Mouse (Mus musculus): ENCODE data around the gene Prss47. TPM values are rescaled to one million over a fixed set of nuclear protein-coding genes. Genes with fewer than 3 reads are reported as not detected.

The Prss47 gene
- polyA plus RNA-seq (2015; fragmentation: Nextera tagmentation; extraction: Ambion mirVana), result not detected in 2 replicates

- WGBS, result 89% methylated on average over 9 of the region's 9 CpGs
- H3K9me3 ChIP-seq, result 0 out of 2 replicates have a peak, but pooled peaks cover 3% of the 10 kb centered on the region
- no peaks in the 10 kb centered on the region for H3K27me3 ChIP-seq
- H3K36me3 ChIP-seq, result no peaks in the 10 kb centered on the region
- no peaks in the 10 kb centered on the region for H3K4me1 ChIP-seq (replicated peaks)
- H3K27ac ChIP-seq (replicated peaks), result no peak within 1 kb of the TSS
- no peak within 1 kb of the TSS for H3K4me2 ChIP-seq
- H3K4me3 ChIP-seq, result no peak within 1 kb of the TSS
- no peak for ATAC-seq (ENCODE audit: low read depth)
- H3K9ac ChIP-seq, result no peak within 1 kb of the TSS
Observed at GRCm38 (mm10) chr13:65052660-65053059, at the start of gene Prss47. TSS of gene Prss47 (minus strand) at chr13:65052760.

- Histone ChIP-seq H3K36me3 (peaks cover 8% of the 10 kb centered on the region), H3K27me3 (no peaks in the 10 kb centered on the region), H3K4me3 (no peak overlapping the region), H3K4me1 (replicated peaks) (no peaks in the 10 kb centered on the region), H3K9ac (no peak overlapping the region), H3K4me2 (no peak overlapping the region), H3K9me3 (peaks cover 57% of the 10 kb centered on the region), H3K27ac (replicated peaks) (no peak overlapping the region)
- ATAC-seq (ENCODE audit: low read depth), result no peak
- WGBS, result 96% methylated on average over 3 of the region's 3 CpGs
Observed at GRCm38 (mm10) chr13:65101232-65101631, 48.7 kb upstream of the Prss47 start.

- Histone ChIP-seq H3K9me3 (peaks cover 54% of the 10 kb centered on the region), H3K4me2 (no peak overlapping the region), H3K27me3 (no peaks in the 10 kb centered on the region), H3K36me3 (peaks cover 8% of the 10 kb centered on the region), H3K4me3 (no peak overlapping the region), H3K9ac (no peak overlapping the region), H3K27ac (replicated peaks) (no peak overlapping the region), H3K4me1 (replicated peaks) (no peaks in the 10 kb centered on the region)
- no peak for ATAC-seq (ENCODE audit: low read depth)
- 98% methylated on average over 9 of the region's 9 CpGs for WGBS
Observed at GRCm38 (mm10) chr13:65100678-65101077, 48.1 kb upstream of the Prss47 start.

- Histone ChIP-seq H3K36me3 (peaks cover 18% of the 10 kb centered on the region), H3K4me1 (replicated peaks) (no peaks in the 10 kb centered on the region), H3K27me3 (no peaks in the 10 kb centered on the region), H3K27ac (replicated peaks) (no peak overlapping the region), H3K4me2 (no peak overlapping the region), H3K4me3 (no peak overlapping the region), H3K9ac (no peak overlapping the region), H3K9me3 (peaks cover 25% of the 10 kb centered on the region)
- ATAC-seq (ENCODE audit: low read depth), result no peak
Observed at GRCm38 (mm10) chr13:65097018-65097417, 44.5 kb upstream of the Prss47 start.

GRCm38 (mm10) chr13:65095923-65096322 is 43.4 kb upstream of the Prss47 start:
- Histone ChIP-seq H3K4me1 (replicated peaks) (no peaks in the 10 kb centered on the region), H3K27me3 (no peaks in the 10 kb centered on the region), H3K9ac (no peak overlapping the region), H3K4me3 (no peak overlapping the region), H3K27ac (replicated peaks) (no peak overlapping the region), H3K9me3 (peaks cover 17% of the 10 kb centered on the region), H3K36me3 (peaks cover 23% of the 10 kb centered on the region), H3K4me2 (no peak overlapping the region)
- no peak for ATAC-seq (ENCODE audit: low read depth)
- 91% methylated on average over 4 of the region's 4 CpGs for WGBS

- no peak overlapping the region for H3K27ac ChIP-seq (replicated peaks)
- H3K4me1 ChIP-seq (replicated peaks), result no peaks in the 10 kb centered on the region
- no peak overlapping the region for H3K9ac ChIP-seq
- no peaks in the 10 kb centered on the region for H3K27me3 ChIP-seq
- WGBS, result 91% methylated on average over 2 of the region's 2 CpGs
- no peak for ATAC-seq (ENCODE audit: low read depth)
- H3K36me3 ChIP-seq, result peaks cover 45% of the 10 kb centered on the region
- H3K4me2 ChIP-seq, result no peak overlapping the region
- no peaks in the 10 kb centered on the region for H3K9me3 ChIP-seq
- H3K4me3 ChIP-seq, result no peak overlapping the region
Observed at GRCm38 (mm10) chr13:65069969-65070368, 17.4 kb upstream of the Prss47 start.

- 68% methylated on average over 4 of the region's 4 CpGs for WGBS
- no peaks in the 10 kb centered on the region for H3K9me3 ChIP-seq
Observed at GRCm38 (mm10) chr13:65035057-65035456, 17.5 kb downstream of the Prss47 start.

GRCm38 (mm10) chr13:65032758-65033157 is 19.8 kb downstream of the Prss47 start, which contains the start of gene Spata31d1c:
TSS of gene Spata31d1c (plus strand) at chr13:65033058.
- H3K27me3 ChIP-seq, result no peaks in the 10 kb centered on the region
- ATAC-seq (ENCODE audit: low read depth), result no peak
- no peaks in the 10 kb centered on the region for H3K9me3 ChIP-seq
- H3K4me3 ChIP-seq, result no peak within 1 kb of the TSS
- H3K4me1 ChIP-seq (replicated peaks), result no peaks in the 10 kb centered on the region
- no peak within 1 kb of the TSS for H3K4me2 ChIP-seq
- no peak within 1 kb of the TSS for H3K9ac ChIP-seq
- no peaks in the 10 kb centered on the region for H3K36me3 ChIP-seq
- H3K27ac ChIP-seq (replicated peaks), result no peak within 1 kb of the TSS

More at GRCm38 (mm10) chr13:65035057-65035456, 17.5 kb downstream of the Prss47 start:
- no peak for ATAC-seq (ENCODE audit: low read depth)
- H3K4me3 ChIP-seq, result no peak overlapping the region
- no peaks in the 10 kb centered on the region for H3K36me3 ChIP-seq
- H3K27ac ChIP-seq (replicated peaks), result no peak overlapping the region
- H3K9ac ChIP-seq, result no peak overlapping the region
- H3K4me2 ChIP-seq, result no peak overlapping the region
- H3K4me1 ChIP-seq (replicated peaks), result no peaks in the 10 kb centered on the region
- no peaks in the 10 kb centered on the region for H3K27me3 ChIP-seq

- no peaks in the 10 kb centered on the region for H3K36me3 ChIP-seq
- H3K4me2 ChIP-seq, result no peak overlapping the region
- ATAC-seq (ENCODE audit: low read depth), result no peak
- WGBS, result 52% methylated on average over 4 of the region's 4 CpGs
- H3K4me3 ChIP-seq, result no peak overlapping the region
- H3K27me3 ChIP-seq, result no peaks in the 10 kb centered on the region
- H3K27ac ChIP-seq (replicated peaks), result no peak overlapping the region
- H3K4me1 ChIP-seq (replicated peaks), result no peaks in the 10 kb centered on the region
- H3K9ac ChIP-seq, result no peak overlapping the region
- no peaks in the 10 kb centered on the region for H3K9me3 ChIP-seq
Observed at GRCm38 (mm10) chr13:65011052-65011738, 41.4 kb downstream of the Prss47 start.

- ATAC-seq (ENCODE audit: low read depth), result no peak
- no peak overlapping the region for H3K27ac ChIP-seq (replicated peaks)
- no peak overlapping the region for H3K4me3 ChIP-seq
- H3K9me3 ChIP-seq, result no peaks in the 10 kb centered on the region
- no peaks in the 10 kb centered on the region for H3K27me3 ChIP-seq
- no peaks in the 10 kb centered on the region for H3K4me1 ChIP-seq (replicated peaks)
- H3K9ac ChIP-seq, result no peak overlapping the region
- WGBS, result 52% methylated on average over 1 of the region's 1 CpGs
- H3K36me3 ChIP-seq, result no peaks in the 10 kb centered on the region
- H3K4me2 ChIP-seq, result no peak overlapping the region
Observed at GRCm38 (mm10) chr13:65007971-65008370, 44.6 kb downstream of the Prss47 start.

GRCm38 (mm10) chr13:65006760-65007159 is 45.8 kb downstream of the Prss47 start:
- Histone ChIP-seq H3K4me1 (replicated peaks) (no peaks in the 10 kb centered on the region), H3K9ac (no peak overlapping the region), H3K9me3 (no peaks in the 10 kb centered on the region), H3K4me3 (no peak overlapping the region), H3K36me3 (no peaks in the 10 kb centered on the region), H3K27me3 (no peaks in the 10 kb centered on the region), H3K4me2 (no peak overlapping the region), H3K27ac (replicated peaks) (no peak overlapping the region)
- 91% methylated on average over 1 of the region's 1 CpGs for WGBS
- ATAC-seq (ENCODE audit: low read depth), result no peak

- ATAC-seq (ENCODE audit: low read depth), result no peak
- Histone ChIP-seq H3K9me3 (no peaks in the 10 kb centered on the region), H3K27me3 (no peaks in the 10 kb centered on the region), H3K9ac (no peak overlapping the region), H3K4me2 (no peak overlapping the region), H3K4me3 (no peak overlapping the region), H3K4me1 (replicated peaks) (no peaks in the 10 kb centered on the region), H3K36me3 (no peaks in the 10 kb centered on the region), H3K27ac (replicated peaks) (no peak overlapping the region)
Observed at GRCm38 (mm10) chr13:65005414-65005813, 47.1 kb downstream of the Prss47 start.

Measured in neural tube, embryonic 13.5 days (tissue).